Mouse (Mus musculus) T-helper 17 cell (primary cell): ENCODE data around the gene Pitx1.

ENCODE experiments used
- in situ Hi-C, 2 experiments: fragments of 300-600 bp; cut with MboI, MseI; formaldehyde crosslinking; loops; 1 replicate in 1 of 2; 2 replicates in 1 of 2; pipeline ENCODE4 v1.15.1; 2025; ENCODE audit warnings: high pct_unique_total_duplicates in 2 of 2

Gene Pitx1

GRCm38 (mm10) chr13:55831722-55832160, 4.3 kb downstream of the Pitx1 start:
- in situ Hi-C loops: loop anchor here in 1 of 2 experiments (10.0 kb wide), 1 partner anchor 427 kb away; no protein-coding TSS in a partner anchor

- in situ Hi-C loops: loop anchor here in 1 of 2 experiments (10.0 kb wide), 1 partner anchor 426 kb away; no protein-coding TSS in a partner anchor
Observed at GRCm38 (mm10) chr13:55830833-55831721, 4.9 kb downstream of the Pitx1 start.

- in situ Hi-C loops: loop anchor here in 1 of 2 experiments (10.0 kb wide), 1 partner anchor 425 kb away; no protein-coding TSS in a partner anchor
Observed at GRCm38 (mm10) chr13:55830081-55830832, 5.7 kb downstream of the Pitx1 start.

- in situ Hi-C loops: loop anchor here in 1 of 2 experiments (5.0 to 10.0 kb wide), 2 partner anchors 803 to 1936 kb away; no protein-coding TSS in a partner anchor
Observed at GRCm38 (mm10) chr13:55829018-55829655, 6.9 kb downstream of the Pitx1 start.

- in situ Hi-C loops: loop anchor here in 1 of 2 experiments (5.0 to 10.0 kb wide), 2 partner anchors 804 to 1936 kb away; no protein-coding TSS in a partner anchor
Observed at GRCm38 (mm10) chr13:55828141-55829017, 7.6 kb downstream of the Pitx1 start.

- in situ Hi-C loops: loop anchor here in 1 of 2 experiments (5.0 to 10.0 kb wide), 2 partner anchors 805 to 1937 kb away; no protein-coding TSS in a partner anchor
Observed at GRCm38 (mm10) chr13:55827679-55828140, 8.3 kb downstream of the Pitx1 start.

- in situ Hi-C loops: loop anchor here in 1 of 2 experiments (5.0 to 10.0 kb wide), 2 partner anchors 805 to 1938 kb away; no protein-coding TSS in a partner anchor
Observed at GRCm38 (mm10) chr13:55826796-55827678, 9.0 kb downstream of the Pitx1 start.

GRCm38 (mm10) chr13:55826008-55826671, 9.9 kb downstream of the Pitx1 start:
- in situ Hi-C loops: loop anchor here in 1 of 2 experiments (5.0 to 10.0 kb wide), 2 partner anchors 806 to 1939 kb away; no protein-coding TSS in a partner anchor

- in situ Hi-C loops: loop anchor here in 1 of 2 experiments (5.0 to 10.0 kb wide), 2 partner anchors 807 to 1940 kb away; no protein-coding TSS in a partner anchor
Observed at GRCm38 (mm10) chr13:55825245-55825681, 10.7 kb downstream of the Pitx1 start.

- in situ Hi-C loops: loop anchor here in 1 of 2 experiments (10.0 kb wide), 1 partner anchor 1940 kb away; no protein-coding TSS in a partner anchor
Observed at GRCm38 (mm10) chr13:55824151-55824945, 11.6 kb downstream of the Pitx1 start.

- in situ Hi-C loops: loop anchor here in 1 of 2 experiments (10.0 kb wide), 1 partner anchor 1942 kb away; no protein-coding TSS in a partner anchor
Observed at GRCm38 (mm10) chr13:55822499-55822898, 13.5 kb downstream of the Pitx1 start.

GRCm38 (mm10) chr13:55814834-55815233, 21.2 kb downstream of the Pitx1 start:
- in situ Hi-C loops: no loop called here

- in situ Hi-C loops: no loop called here
Observed at GRCm38 (mm10) chr13:55813490-55814016, 22.4 kb downstream of the Pitx1 start.

- in situ Hi-C loops: no loop called here
Observed at GRCm38 (mm10) chr13:55810947-55811346, 25.0 kb downstream of the Pitx1 start.

GRCm38 (mm10) chr13:55809707-55810106, 26.3 kb downstream of the Pitx1 start:
- in situ Hi-C loops: no loop called here

GRCm38 (mm10) chr13:55809041-55809623, 26.9 kb downstream of the Pitx1 start:
- in situ Hi-C loops: no loop called here
